Mouse (Mus musculus) left cerebral cortex, adult 2 months (tissue): ENCODE results near the gene Fut2. TPM values are rescaled to one million over a fixed set of nuclear protein-coding genes. Genes with fewer than 3 reads are reported as not detected.
"Not testable (repeated sequence)": the region's sequence is repeated elsewhere in the genome, so short reads cannot be mapped to it uniquely, and the experiment has no call there.

Experiments used
- DNase-seq, 2 experiments: peaks; one replicate each; pipeline ENCODE4 v3.0.0; 2021 to 2022; ENCODE audit warnings: low spot score in 2 of 2, mixed read lengths in 1 of 2; ENCODE audit errors: extremely low spot score in 1 of 2
- H3K27ac ChIP-seq: fragments of 200-600 bp; 2 replicates; pipeline ENCODE4 v1.8.1; 2022
- H3K4me3 ChIP-seq: fragments of 200-600 bp; 2 replicates; pipeline ENCODE4 v1.8.1; 2022
- CTCF ChIP-seq: fragments of 200-600 bp; IDR thresholded peaks from 2 replicates; pipeline ENCODE4 v1.8.1; 2022; ENCODE audit warnings: antibody characterized with exemption, mild to moderate bottlenecking, moderate library complexity
- intact Hi-C: fragments of 180-260 bp; cut with DNase I; formaldehyde crosslinking; loops from one replicate; pipeline ENCODE4 v1.15.1; 2025
- total RNA-seq, 2 experiments: library from RNA; stranded (reverse); gene quantifications; 2 replicates each; pipeline ENCODE4 v1.2.3; 2021

Gene Fut2
- total RNA-seq, 2 experiments from 2014 or later: 0.11 TPM; not detected in 1

- Histone ChIP-seq H3K27ac (peak overlapping the region; percentile 69), H3K4me3 (no peak overlapping the region; the same call in 1 of the 2 replicates)
- peak; percentile 99 for TF ChIP-seq CTCF
- intact Hi-C loops: loop anchor here (2.0 to 5.0 kb wide), 2 partner anchors 90 to 215 kb away; partner anchors contain the start of gene Bax
- DNase-seq: peak; percentile 83 to 84
These were observed 16.2 kb upstream of the Fut2 start for GRCm38 (mm10) chr7:45682144-45683126.

- TF ChIP-seq CTCF: no peak
- intact Hi-C loops: loop anchor here (5.0 kb wide), 1 partner anchor 214 kb away; the partner anchor contains the start of gene Bax
- no peak for DNase-seq
- no peak overlapping the region for H3K4me3 ChIP-seq
- H3K27ac ChIP-seq: no peak overlapping the region
These were observed 15.0 kb upstream of the Fut2 start for GRCm38 (mm10) chr7:45681046-45681736.

- intact Hi-C loops: loop anchor here (5.0 kb wide), 1 partner anchor 213 kb away; the partner anchor contains the start of gene Bax
- TF ChIP-seq CTCF: no peak
- no peak for DNase-seq
- H3K4me3 ChIP-seq: no peak overlapping the region
- peak overlapping the region; percentile 53; the same call in 1 of the 2 replicates for H3K27ac ChIP-seq
These were observed 13.9 kb upstream of the Fut2 start for GRCm38 (mm10) chr7:45679966-45680621.

- no peak for DNase-seq
- intact Hi-C loops: no loop called here
- TF ChIP-seq CTCF: no peak
These were observed 12.3 kb upstream of the Fut2 start for GRCm38 (mm10) chr7:45678513-45678912.

GRCm38 (mm10) chr7:45677627-45678295 is 11.6 kb upstream of the Fut2 start:
- intact Hi-C loops: no loop called here
- H3K27ac ChIP-seq: no peak overlapping the region
- no peak overlapping the region for H3K4me3 ChIP-seq
- no peak for DNase-seq
- TF ChIP-seq CTCF: no peak

More at GRCm38 (mm10) chr7:45678513-45678912, 12.3 kb upstream of the Fut2 start:
- H3K4me3 ChIP-seq: no peak overlapping the region
- H3K27ac ChIP-seq: no peak overlapping the region

DNA sequence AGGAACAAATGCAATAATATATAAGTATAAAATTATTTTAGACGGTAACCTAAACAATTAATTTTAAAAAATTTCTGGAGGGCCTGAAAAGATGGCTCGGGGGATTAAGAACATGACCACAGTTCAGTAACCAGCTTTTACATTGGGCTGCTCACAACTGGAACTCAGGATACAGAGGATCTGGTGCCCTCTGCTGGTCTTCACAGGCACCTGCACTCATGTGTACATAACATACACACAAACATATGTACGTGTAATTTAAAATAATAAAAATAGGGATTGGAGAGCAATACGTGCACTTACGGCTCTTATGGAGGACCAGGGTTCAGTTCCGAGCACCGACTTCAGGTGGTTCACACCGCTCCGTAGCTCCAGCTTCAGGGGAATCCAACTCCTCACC is 2.7 kb upstream of the Fut2 start:
- Histone ChIP-seq H3K4me3 (no peak overlapping the region), H3K27ac (no peak overlapping the region)
- peak; percentile 26 for TF ChIP-seq CTCF
- intact Hi-C loops: no loop called here
- DNase-seq: no peak

GRCm38 (mm10) chr7:45667761-45668160 is 1.6 kb upstream of the Fut2 start:
- no peak for TF ChIP-seq CTCF
- intact Hi-C loops: no loop called here
- DNase-seq: no peak
- Histone ChIP-seq H3K27ac (no peak overlapping the region), H3K4me3 (no peak overlapping the region)

GRCm38 (mm10) chr7:45665303-45666138 is 673 bp downstream of the Fut2 start:
- Histone ChIP-seq H3K4me3 (no peak overlapping the region), H3K27ac (no peak overlapping the region)
- no peak for TF ChIP-seq CTCF
- no peak for DNase-seq
- intact Hi-C loops: no loop called here

GRCm38 (mm10) chr7:45661702-45662101 is 4.5 kb downstream of the Fut2 start:
- H3K27ac ChIP-seq, DNase-seq, H3K4me3 ChIP-seq, intact Hi-C loops: not testable (repeated sequence)

- no peak for TF ChIP-seq CTCF
- intact Hi-C loops: no loop called here
- H3K27ac ChIP-seq: no peak overlapping the region
- no peak for DNase-seq
- no peak overlapping the region for H3K4me3 ChIP-seq
These were observed 5.3 kb downstream of the Fut2 start for GRCm38 (mm10) chr7:45660746-45661478.
